Mouse (Mus musculus): ENCODE results near the gene 2900026A02Rik. TPM values are rescaled to one million over a fixed set of nuclear protein-coding genes. Genes with fewer than 3 reads are reported as not detected.
A peak's percentile ranks its signal among the peaks of the same experiment; 100 is the strongest.

Gene 2900026A02Rik
- polyA plus RNA-seq, 1 experiment from 2014 or later: 2.2 TPM

DNA sequence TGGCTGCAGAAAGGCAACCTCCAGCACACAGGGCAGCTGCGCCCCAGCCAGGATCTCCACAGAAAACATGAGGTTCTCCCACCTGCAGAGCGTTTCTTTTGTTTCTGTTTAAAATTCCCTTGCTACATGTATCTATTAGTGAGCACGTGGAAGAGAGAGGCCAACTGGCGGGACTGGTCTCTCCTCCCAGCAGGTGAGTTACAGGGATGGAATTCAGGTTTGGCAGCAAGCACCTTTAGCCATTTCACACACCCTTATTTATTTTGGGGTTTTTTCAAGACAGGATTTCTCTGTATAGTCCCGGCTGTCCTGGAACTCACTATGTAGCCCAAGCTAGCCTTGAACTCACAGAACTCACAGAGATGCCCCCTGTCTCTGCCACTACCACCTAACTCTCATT lies 66.6 kb downstream of the 2900026A02Rik start:
- no peak overlapping the region for H3K9ac ChIP-seq (ENCODE audit: low read depth, low read length)
- no peak for DNase-seq (ENCODE audit: low spot score)
- no peak overlapping the region for H3K27ac ChIP-seq (ENCODE audit: low read depth, low read length)
- no peaks in the 10 kb centered on the region for H3K9me3 ChIP-seq (ENCODE audit: control insufficient read depth, low read length)
- ATAC-seq (replicated peaks; ENCODE audit: low FRiP score): no peak
- 81% methylated on average over 5 of the region's 5 CpGs for WGBS
- H3K4me1 ChIP-seq (replicated peaks; ENCODE audit: control insufficient read depth, insufficient read depth, low read length): peaks cover 23% of the 10 kb centered on the region
- no peaks in the 10 kb centered on the region for H3K36me3 ChIP-seq (ENCODE audit: control insufficient read depth, insufficient read depth, low read length)
- no peaks in the 10 kb centered on the region for H3K27me3 ChIP-seq (replicated peaks; ENCODE audit: control insufficient read depth, insufficient read depth, low read length)
- H3K4me3 ChIP-seq (ENCODE audit: low read depth, low read length): no peak overlapping the region
- H3K4me2 ChIP-seq: no peak overlapping the region

DNA sequence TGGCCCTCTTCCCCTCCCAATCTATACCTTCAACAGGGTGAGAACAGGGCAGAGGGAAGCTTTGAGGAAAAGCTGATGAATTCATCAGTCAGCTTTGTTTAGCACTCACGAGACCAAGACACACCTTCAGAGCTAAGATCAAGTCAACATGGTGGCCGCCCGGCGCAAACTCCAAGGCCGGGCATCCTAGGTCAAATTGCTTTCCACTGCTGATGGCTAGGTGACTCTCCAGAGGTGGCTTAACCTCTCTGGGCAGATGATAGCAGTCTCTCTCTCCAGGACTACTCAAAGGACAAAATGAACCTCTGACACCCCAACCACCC lies 67.6 kb downstream of the 2900026A02Rik start:
- H3K4me3 ChIP-seq (ENCODE audit: low read depth, low read length): no peak overlapping the region
- no peak overlapping the region for H3K27ac ChIP-seq (ENCODE audit: low read depth, low read length)
- no peaks in the 10 kb centered on the region for H3K36me3 ChIP-seq (ENCODE audit: control insufficient read depth, insufficient read depth, low read length)
- H3K9ac ChIP-seq (ENCODE audit: low read depth, low read length): no peak overlapping the region
- 86% methylated on average over 5 of the region's 5 CpGs for whole genome bisulfite sequencing
- H3K4me1 ChIP-seq (replicated peaks; ENCODE audit: control insufficient read depth, insufficient read depth, low read length): peaks cover 22% of the 10 kb centered on the region
- DNase-seq (ENCODE audit: low spot score): no peak
- H3K27me3 ChIP-seq (replicated peaks; ENCODE audit: control insufficient read depth, insufficient read depth, low read length): no peaks in the 10 kb centered on the region
- no peak overlapping the region for H3K4me2 ChIP-seq
- H3K9me3 ChIP-seq (ENCODE audit: control insufficient read depth, low read length): no peaks in the 10 kb centered on the region
- no peak for ATAC-seq (replicated peaks; ENCODE audit: low FRiP score)

DNA sequence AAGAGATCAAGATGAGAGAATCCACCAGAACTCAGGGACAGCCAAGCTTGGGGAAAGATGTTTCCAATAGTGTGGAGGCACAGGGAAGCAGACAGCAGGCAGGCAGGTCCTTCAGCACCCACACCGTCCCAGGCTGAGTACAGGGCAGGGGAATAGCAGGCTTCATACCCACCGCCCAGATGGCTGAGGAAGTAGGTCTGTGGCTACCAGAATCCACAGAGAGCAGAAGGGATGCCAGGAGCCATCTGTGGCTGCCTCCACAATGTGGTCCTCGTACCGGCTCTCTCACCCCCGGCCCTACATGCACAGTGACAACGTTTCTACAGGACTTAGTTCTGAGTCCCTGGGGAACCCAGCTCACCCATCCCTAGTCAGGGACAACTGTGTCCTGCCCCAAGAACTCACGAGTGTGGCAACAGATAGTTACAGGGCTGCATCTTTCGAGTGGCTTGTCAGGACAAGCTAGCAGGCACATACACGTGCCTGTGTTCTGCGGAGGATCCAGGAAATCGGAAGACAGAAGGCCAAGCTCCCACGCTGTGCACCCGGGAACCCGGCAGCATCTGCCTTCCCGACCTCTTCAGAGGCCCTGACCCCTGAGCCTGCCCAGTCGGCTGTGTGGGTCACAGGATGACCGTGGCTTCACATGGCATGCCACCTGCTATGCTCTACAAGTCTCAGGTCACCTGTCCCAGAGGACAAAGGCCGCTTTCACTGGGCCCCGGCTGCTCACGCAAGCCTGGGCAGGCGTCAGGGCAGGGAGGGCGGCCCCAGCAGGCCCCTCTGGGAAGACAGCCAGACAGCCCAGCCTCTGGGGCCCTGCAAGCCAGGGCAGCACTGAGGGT lies 68.2 kb downstream of the 2900026A02Rik start:
- Histone ChIP-seq H3K27me3 (replicated peaks; ENCODE audit: control insufficient read depth, insufficient read depth, low read length) (no peaks in the 10 kb centered on the region), H3K4me1 (replicated peaks; ENCODE audit: control insufficient read depth, insufficient read depth, low read length) (peaks cover 20% of the 10 kb centered on the region), H3K27ac (ENCODE audit: low read depth, low read length) (no peak overlapping the region), H3K9ac (ENCODE audit: low read depth, low read length) (no peak overlapping the region), H3K4me2 (no peak overlapping the region), H3K36me3 (ENCODE audit: control insufficient read depth, insufficient read depth, low read length) (no peaks in the 10 kb centered on the region), H3K4me3 (ENCODE audit: low read depth, low read length) (no peak overlapping the region), H3K9me3 (ENCODE audit: control insufficient read depth, low read length) (no peaks in the 10 kb centered on the region)
- DNase-seq (ENCODE audit: low spot score) (no peak), ATAC-seq (replicated peaks; ENCODE audit: low FRiP score) (no peak)
- WGBS: 70% methylated on average over 22 of the region's 22 CpGs

DNA sequence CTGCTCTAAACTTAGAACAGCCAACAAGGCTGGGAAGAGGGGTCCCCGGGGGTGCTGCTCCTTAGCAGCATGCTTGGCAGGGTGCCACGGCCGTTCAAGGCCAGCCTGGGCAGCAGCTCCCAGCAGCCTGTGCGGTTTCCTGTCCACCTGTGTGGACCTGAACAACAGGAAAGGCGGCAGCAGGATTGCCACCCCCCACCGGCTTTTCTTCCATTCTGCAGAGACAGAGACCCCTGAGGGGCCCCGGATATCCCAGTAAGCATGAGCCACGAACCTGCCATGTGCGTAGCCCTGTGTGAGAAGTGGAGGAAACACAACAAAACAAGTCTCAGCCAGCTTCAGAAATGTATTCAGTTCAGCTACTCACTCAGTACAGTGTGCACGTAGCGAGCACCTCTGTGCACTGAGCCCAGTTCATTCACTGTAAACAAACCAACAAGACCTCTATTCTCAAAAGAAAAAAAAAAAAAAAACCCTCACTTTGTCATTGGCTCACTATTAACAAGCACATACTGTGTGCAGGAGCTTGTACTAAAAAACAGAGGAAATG lies 69.4 kb downstream of the 2900026A02Rik start:
- ATAC-seq (replicated peaks; ENCODE audit: low FRiP score): no peak
- H3K4me1 ChIP-seq (replicated peaks; ENCODE audit: control insufficient read depth, insufficient read depth, low read length): peaks cover 20% of the 10 kb centered on the region

DNA sequence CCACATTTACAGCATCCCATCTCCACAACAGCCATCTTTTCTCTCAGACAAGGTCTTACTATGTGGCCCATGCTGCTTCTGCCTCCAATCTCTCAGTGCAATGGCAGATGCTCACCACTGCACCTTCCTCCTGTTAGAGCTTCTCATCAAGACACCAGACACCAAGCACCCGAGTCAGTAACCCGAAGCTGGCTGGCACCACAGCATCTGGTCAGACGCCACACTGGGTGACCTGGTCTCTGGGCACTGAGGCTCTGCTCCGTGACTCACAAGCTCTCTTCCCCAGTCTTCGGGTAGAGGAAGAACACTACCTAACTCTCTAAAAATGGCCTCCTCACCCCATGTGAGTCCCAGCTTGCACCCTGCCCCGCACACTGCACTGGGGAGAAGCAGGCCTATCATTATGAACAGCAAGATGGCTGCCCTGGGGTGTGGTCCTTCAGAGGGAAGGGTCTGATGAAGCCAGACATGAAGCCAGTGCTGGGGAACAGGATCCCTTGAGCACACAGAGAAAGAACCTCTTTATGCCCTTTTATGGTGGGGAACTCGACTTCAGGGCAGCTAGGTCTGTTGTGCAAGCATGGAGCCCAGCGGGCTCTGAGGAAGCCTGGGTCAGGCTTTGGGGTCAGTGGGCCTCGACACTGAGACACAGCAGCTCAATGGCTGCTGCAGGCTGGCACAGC lies 70.0 kb downstream of the 2900026A02Rik start:
- H3K27ac ChIP-seq (ENCODE audit: low read depth, low read length): peak overlapping the region; percentile 9; the same call in 1 of the 2 replicates

More for the DNA sequence above, 69.4 kb downstream of the 2900026A02Rik start:
- 60% methylated on average over 11 of the region's 11 CpGs for WGBS
- Histone ChIP-seq H3K27me3 (replicated peaks; ENCODE audit: control insufficient read depth, insufficient read depth, low read length) (no peaks in the 10 kb centered on the region), H3K9ac (ENCODE audit: low read depth, low read length) (0 out of 2 replicates have a peak overlapping the region, but pooled peaks have one; percentile 5), H3K4me3 (ENCODE audit: low read depth, low read length) (no peak overlapping the region), H3K36me3 (ENCODE audit: control insufficient read depth, insufficient read depth, low read length) (no peaks in the 10 kb centered on the region), H3K27ac (ENCODE audit: low read depth, low read length) (0 out of 2 replicates have a peak overlapping the region, but pooled peaks have one; percentile 9), H3K4me2 (no peak overlapping the region), H3K9me3 (ENCODE audit: control insufficient read depth, low read length) (no peaks in the 10 kb centered on the region)
- no peak for DNase-seq (ENCODE audit: low spot score)

DNA sequence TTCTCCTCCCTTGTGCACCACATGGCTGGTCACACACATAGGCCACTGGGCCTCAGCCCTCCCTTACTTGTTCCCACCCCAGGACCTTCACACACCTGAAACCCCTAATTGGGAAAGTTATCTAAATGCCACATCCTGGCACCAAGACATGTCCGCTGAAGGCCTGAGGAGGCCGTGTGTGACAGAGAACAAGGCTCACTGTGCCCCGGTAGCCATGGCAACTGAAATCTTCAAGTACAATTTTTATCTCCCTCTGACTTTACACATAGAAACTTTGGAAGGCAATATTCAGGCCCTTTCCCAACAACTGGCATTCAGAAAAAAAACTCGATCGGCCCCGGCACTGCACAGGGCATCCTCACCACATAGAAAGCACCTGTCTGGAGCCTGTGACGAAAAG lies 72.0 kb downstream of the 2900026A02Rik start:
- no peak overlapping the region for H3K9ac ChIP-seq (ENCODE audit: low read depth, low read length)
- H3K27me3 ChIP-seq (replicated peaks; ENCODE audit: control insufficient read depth, insufficient read depth, low read length): no peaks in the 10 kb centered on the region
- peaks cover 34% of the 10 kb centered on the region for H3K4me1 ChIP-seq (replicated peaks; ENCODE audit: control insufficient read depth, insufficient read depth, low read length)
- H3K9me3 ChIP-seq (ENCODE audit: control insufficient read depth, low read length): no peaks in the 10 kb centered on the region
- ATAC-seq (replicated peaks; ENCODE audit: low FRiP score) (no peak), DNase-seq (ENCODE audit: low spot score) (no peak)
- no peak overlapping the region for H3K4me3 ChIP-seq (ENCODE audit: low read depth, low read length)
- H3K36me3 ChIP-seq (ENCODE audit: control insufficient read depth, insufficient read depth, low read length): no peaks in the 10 kb centered on the region
- no peak overlapping the region for H3K4me2 ChIP-seq
- no peak overlapping the region for H3K27ac ChIP-seq (ENCODE audit: low read depth, low read length)
- 89% methylated on average over 7 of the region's 7 CpGs for WGBS

More for the DNA sequence above, 70.0 kb downstream of the 2900026A02Rik start:
- Histone ChIP-seq H3K9ac (ENCODE audit: low read depth, low read length) (no peak overlapping the region), H3K27me3 (replicated peaks; ENCODE audit: control insufficient read depth, insufficient read depth, low read length) (no peaks in the 10 kb centered on the region), H3K4me2 (no peak overlapping the region), H3K9me3 (ENCODE audit: control insufficient read depth, low read length) (no peaks in the 10 kb centered on the region), H3K4me1 (replicated peaks; ENCODE audit: control insufficient read depth, insufficient read depth, low read length) (peaks cover 21% of the 10 kb centered on the region), H3K36me3 (ENCODE audit: control insufficient read depth, insufficient read depth, low read length) (no peaks in the 10 kb centered on the region), H3K4me3 (ENCODE audit: low read depth, low read length) (no peak overlapping the region)
- 68% methylated on average over 9 of the region's 9 CpGs for WGBS
- ATAC-seq (replicated peaks; ENCODE audit: low FRiP score) (no peak), DNase-seq (ENCODE audit: low spot score) (no peak)

DNA sequence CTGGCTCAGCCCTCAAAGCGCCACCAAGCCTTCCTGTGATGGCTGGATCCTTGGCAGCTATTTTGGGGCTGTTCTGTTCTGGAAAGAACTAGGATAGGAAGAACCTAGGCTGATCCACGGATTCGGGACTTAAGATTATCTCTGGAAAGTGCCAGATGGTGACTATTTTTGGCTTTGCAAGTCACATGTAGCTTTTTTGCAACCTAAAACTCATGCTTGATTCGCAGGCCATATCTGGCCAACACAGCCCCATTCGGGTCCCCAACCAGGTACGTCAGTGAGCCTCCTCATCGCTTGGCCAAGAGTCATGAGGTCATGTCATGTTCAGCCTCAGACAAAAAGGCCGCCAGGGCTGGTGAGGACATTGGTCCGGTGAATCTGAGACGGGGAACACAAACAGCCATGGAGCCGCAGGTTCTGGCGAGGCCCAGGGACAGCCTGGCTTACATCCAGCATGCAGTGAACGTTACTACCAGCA lies 73.0 kb downstream of the 2900026A02Rik start:
- DNase-seq (ENCODE audit: low spot score) (no peak), ATAC-seq (replicated peaks; ENCODE audit: low FRiP score) (no peak)
- 78% methylated on average over 13 of the region's 13 CpGs for WGBS
- Histone ChIP-seq H3K4me1 (replicated peaks; ENCODE audit: control insufficient read depth, insufficient read depth, low read length) (peaks cover 30% of the 10 kb centered on the region), H3K27me3 (replicated peaks; ENCODE audit: control insufficient read depth, insufficient read depth, low read length) (no peaks in the 10 kb centered on the region), H3K9ac (ENCODE audit: low read depth, low read length) (no peak overlapping the region), H3K27ac (ENCODE audit: low read depth, low read length) (no peak overlapping the region), H3K4me2 (no peak overlapping the region), H3K9me3 (ENCODE audit: control insufficient read depth, low read length) (no peaks in the 10 kb centered on the region), H3K36me3 (ENCODE audit: control insufficient read depth, insufficient read depth, low read length) (no peaks in the 10 kb centered on the region), H3K4me3 (ENCODE audit: low read depth, low read length) (no peak overlapping the region)

DNA sequence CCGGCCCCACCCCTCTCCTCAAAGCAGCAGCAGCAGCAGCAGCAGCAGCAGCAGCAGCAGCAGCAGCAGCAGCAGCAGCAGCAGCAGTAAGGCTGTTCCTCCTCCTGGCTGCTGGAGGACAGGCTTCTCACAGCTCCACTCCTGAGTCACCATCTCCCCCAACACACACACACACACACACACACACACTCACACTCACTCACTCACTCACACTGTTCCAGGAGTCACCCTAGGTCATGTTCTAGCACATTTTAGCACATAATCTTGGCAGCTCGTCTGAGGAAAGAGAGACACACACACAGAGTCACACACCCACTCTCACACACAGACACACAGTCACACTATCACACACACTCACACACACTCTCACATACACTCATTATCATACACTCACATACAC lies 74.4 kb downstream of the 2900026A02Rik start:
- Histone ChIP-seq H3K4me3 (ENCODE audit: low read depth, low read length) (no peak overlapping the region), H3K27ac (ENCODE audit: low read depth, low read length) (no peak overlapping the region), H3K36me3 (ENCODE audit: control insufficient read depth, insufficient read depth, low read length) (no peaks in the 10 kb centered on the region), H3K4me1 (replicated peaks; ENCODE audit: control insufficient read depth, insufficient read depth, low read length) (peaks cover 29% of the 10 kb centered on the region), H3K4me2 (no peak overlapping the region), H3K27me3 (replicated peaks; ENCODE audit: control insufficient read depth, insufficient read depth, low read length) (no peaks in the 10 kb centered on the region), H3K9ac (ENCODE audit: low read depth, low read length) (no peak overlapping the region), H3K9me3 (ENCODE audit: control insufficient read depth, low read length) (no peaks in the 10 kb centered on the region)
- ATAC-seq (replicated peaks; ENCODE audit: low FRiP score) (no peak), DNase-seq (ENCODE audit: low spot score) (no peak)
- WGBS: 76% methylated on average over 2 of the region's 2 CpGs

All from liver, embryonic 11.5 days (tissue).